Mouse (Mus musculus) heart, postnatal 10 days (tissue): ENCODE measurements around the gene Pdxdc1. TPM values are rescaled to one million over a fixed set of nuclear protein-coding genes. Genes with fewer than 3 reads are reported as not detected.
"Not testable (repeated sequence)": the region's sequence is repeated elsewhere in the genome, so short reads cannot be mapped to it uniquely, and the experiment has no call there.

Experiments used
- DNase-seq, 2 experiments: peaks; one replicate each; pipeline ENCODE4 v3.0.0; 2021
- intact Hi-C: fragments of 180-260 bp; cut with DNase I; formaldehyde crosslinking; loops from one replicate; pipeline ENCODE4 v1.15.1; 2025
- total RNA-seq, 2 experiments: library from RNA; stranded (reverse); gene quantifications; 2 replicates each; pipeline ENCODE4 v1.2.3; 2021

The Pdxdc1 gene
- 10 to 100 TPM; 78.5 to 80.1 TPM for total RNA-seq

GRCm38 (mm10) chr16:13902888-13903483, at the start of gene Pdxdc1, which contains the start of gene Mpv17l:
TSS of gene Pdxdc1 (minus strand) at chr16:13903131.
TSS of gene Mpv17l (plus strand) at chr16:13903161.
- DNase-seq, result peak; percentile 97 to 98
- intact Hi-C loops, result loop anchor here (2.0 to 10.0 kb wide), 6 partner anchors 81 to 412 kb away; partner anchors contain the start of genes 3110001I22Rik, Bfar and Fopnl

DNA sequence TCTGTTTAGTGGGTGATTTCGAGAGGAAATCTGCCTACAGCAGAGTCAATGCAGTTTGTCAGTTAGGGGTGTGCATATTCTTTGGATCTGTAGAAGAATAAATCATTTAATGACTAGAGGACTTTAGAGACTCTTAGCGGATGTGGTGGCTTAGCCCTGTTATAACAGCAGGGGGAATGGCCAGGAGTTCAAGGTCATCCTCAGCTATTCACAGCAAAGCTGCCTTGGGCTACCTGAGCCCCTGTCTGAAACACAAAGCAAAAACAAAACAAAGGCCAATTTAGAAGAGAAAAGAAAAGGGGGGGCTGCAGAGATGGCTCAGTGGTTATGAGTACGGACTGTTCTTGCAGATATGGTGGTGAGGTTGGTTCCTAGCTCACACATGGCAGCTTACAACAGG, 48.3 kb upstream of the Pdxdc1 start:
- no peak for DNase-seq
- intact Hi-C loops, result no loop called here

GRCm38 (mm10) chr16:13946306-13946705, 43.4 kb upstream of the Pdxdc1 start:
- intact Hi-C loops, result no loop called here
- DNase-seq, result no peak

DNA sequence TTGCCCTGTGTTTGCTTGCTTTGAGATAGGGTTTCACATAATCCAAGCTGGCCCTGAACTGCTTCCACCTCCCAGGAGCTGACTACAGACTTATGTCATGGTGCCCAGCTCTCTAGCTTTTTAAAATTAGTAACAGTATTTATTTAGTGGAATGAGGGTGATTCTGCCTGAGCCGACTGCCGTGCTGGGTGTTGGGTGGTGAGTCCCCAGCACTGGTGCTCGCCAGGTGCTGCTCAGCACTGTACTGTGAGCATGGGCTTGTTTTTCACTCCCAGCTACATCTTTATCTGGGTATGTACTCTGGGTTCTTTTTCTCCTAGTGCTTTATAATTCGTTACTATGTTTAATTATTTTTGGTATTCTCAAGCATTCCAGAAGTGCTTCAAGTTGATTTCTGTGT, 42.2 kb upstream of the Pdxdc1 start:
- intact Hi-C loops, result no loop called here
- no peak for DNase-seq

DNA sequence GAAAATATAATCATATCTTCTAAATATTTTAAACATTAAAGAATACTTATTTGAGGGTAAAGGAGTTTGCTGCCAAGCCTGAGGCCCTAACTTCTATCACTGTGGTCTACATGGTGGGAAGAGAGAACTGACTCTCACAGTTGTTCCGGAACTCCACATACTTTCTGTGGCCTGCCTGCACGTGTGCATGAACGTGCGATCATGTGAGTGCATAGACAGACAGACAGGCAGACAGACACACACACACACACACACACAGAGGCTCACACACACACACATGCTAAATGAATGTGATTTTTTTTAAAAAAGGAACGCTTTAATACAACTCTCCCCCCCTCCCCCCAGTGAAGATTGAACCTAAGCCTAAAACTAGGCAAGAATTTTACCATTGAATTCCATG, 41.8 kb upstream of the Pdxdc1 start:
- DNase-seq, result no peak
- intact Hi-C loops, result no loop called here

DNA sequence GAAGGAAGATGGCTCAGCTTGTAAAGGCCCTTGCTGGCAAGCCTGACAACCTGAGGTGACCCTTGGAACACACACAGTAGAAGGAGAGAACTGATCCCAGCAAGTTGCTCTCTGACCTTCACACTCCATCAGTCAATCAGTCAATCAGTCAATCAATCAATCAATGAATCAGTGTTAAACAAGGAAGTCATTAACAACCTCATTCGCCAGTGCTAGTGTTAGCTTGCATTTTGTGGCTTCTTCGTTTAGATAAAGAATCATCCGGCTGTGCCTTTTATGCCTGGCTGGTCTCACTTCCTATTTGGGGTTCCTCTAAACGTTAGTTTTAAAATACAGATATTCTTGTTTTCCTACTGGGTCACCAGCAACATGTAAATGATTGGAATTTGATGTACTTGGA, 41.2 kb upstream of the Pdxdc1 start:
- DNase-seq, result no peak
- intact Hi-C loops, result no loop called here

GRCm38 (mm10) chr16:13940847-13941395, 38.0 kb upstream of the Pdxdc1 start:
- no peak for DNase-seq
- intact Hi-C loops, result no loop called here

- intact Hi-C loops, result no loop called here
- DNase-seq, result peak; percentile 31 to 41
Observed at GRCm38 (mm10) chr16:13940139-13940846, 37.4 kb upstream of the Pdxdc1 start.

DNA sequence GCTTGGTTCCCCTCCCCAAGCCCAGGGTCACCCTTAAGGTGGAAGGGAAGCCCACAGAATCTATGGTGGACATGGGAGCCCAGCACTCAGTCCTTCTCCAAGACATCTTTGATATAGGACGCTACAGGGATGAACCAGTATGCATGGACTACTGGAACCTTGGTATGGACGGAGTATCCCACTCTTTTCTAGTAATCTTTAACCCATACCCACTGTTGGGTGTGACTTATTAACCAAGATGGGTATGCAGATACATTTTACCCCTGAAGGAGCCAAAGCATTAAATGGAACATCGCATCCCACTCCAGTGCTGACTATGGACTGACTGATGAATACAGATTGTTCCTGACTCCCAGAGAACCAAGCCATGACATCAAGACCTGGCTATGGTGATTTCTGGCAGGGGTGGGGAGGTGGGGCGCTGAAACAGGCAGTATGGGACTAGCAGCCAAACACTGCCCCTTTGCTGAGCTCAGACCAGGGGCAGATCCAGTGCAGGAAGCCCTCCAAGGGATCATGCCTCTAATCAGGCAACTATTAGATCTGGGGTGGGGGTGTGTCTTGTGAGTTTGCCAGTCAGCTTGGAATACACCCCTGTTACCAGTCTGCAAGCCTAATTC, 24.6 kb upstream of the Pdxdc1 start:
- no peak for DNase-seq
- intact Hi-C loops, result no loop called here

GRCm38 (mm10) chr16:13922966-13923365, 20.0 kb upstream of the Pdxdc1 start:
- intact Hi-C loops, DNase-seq: not testable (repeated sequence)

- intact Hi-C loops, result not testable (repeated sequence)
Observed at GRCm38 (mm10) chr16:13922499-13922898, 19.6 kb upstream of the Pdxdc1 start.

GRCm38 (mm10) chr16:13921781-13922180, 18.9 kb upstream of the Pdxdc1 start:
- intact Hi-C loops, result no loop called here

More at GRCm38 (mm10) chr16:13922499-13922898, 19.6 kb upstream of the Pdxdc1 start:
- not testable (repeated sequence) for DNase-seq

GRCm38 (mm10) chr16:13921063-13921462, 18.1 kb upstream of the Pdxdc1 start:
- intact Hi-C loops, result no loop called here
- no peak for DNase-seq

More at GRCm38 (mm10) chr16:13921781-13922180, 18.9 kb upstream of the Pdxdc1 start:
- DNase-seq, result no peak

DNA sequence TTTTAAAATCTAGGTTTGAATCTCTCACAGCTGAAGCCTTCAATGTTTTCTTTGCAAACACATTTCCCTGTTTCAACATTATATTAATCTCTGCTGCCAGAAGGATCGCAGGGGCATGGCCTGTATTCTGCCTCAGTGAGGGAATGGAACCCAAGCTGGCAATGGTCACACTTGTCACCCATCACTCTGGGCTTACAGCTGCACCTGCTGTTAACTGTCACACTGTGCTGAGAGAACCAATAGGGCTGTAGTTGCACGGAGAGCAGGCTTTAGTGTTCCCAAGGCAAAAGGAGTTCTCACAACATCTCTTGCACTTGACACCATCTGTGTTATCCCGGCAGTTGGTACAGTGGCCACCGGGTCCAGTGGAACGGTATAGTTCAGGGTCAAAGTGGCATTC, 17.2 kb upstream of the Pdxdc1 start:
- intact Hi-C loops, result no loop called here
- DNase-seq, result no peak

DNA sequence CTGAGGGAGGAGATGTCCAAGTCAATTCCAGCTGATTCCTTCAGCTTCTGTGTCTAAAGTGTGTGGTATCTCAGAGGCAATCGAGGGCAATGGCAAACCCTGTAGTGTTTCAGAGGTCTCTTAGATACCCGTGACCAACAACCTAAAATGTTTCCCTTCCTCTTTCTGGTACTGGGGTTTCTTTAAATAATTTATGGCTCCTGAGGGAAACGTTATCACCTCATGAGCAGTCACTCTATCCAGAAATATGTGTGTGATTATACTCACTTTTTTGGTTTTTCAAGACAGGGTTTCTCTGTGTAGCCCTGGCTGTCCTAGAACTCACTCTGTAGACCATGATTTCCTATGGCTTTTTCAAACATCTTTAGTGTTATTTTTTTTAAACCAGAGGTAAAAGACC, 4.4 kb upstream of the Pdxdc1 start:
- no peak for DNase-seq
- intact Hi-C loops, result loop anchor here (10.0 kb wide), 1 partner anchor 408 kb away; the partner anchor contains the start of gene Fopnl

- intact Hi-C loops, result loop anchor here (2.0 to 10.0 kb wide), 6 partner anchors 81 to 411 kb away; partner anchors contain the start of genes 3110001I22Rik, Bfar and Fopnl
- DNase-seq, result no peak
Observed at GRCm38 (mm10) chr16:13903488-13903887, 557 bp upstream of the Pdxdc1 start.

DNA sequence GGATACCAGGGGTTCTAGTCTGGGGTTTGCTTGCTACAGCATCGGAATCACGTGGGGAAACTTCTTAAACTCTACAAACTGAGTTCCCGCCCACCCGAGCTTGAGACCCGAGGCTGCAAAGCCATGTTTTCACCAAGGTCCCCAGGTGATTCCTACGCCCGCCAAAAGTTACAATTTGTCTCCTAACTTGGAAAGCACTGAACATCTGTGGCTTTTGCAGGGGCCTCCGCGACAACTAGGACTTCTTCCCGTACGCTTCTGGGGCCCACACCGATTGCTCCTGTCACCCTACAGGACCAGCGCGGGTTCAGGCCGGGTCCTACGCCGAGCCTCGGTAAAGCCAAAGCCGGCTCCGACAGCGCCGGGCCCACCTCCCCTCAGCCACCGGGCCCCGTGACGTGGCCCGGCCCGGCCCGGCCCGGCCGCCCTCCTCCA, 517 bp downstream of the Pdxdc1 start:
- intact Hi-C loops, result loop anchor here (2.0 to 10.0 kb wide), 6 partner anchors 80 to 412 kb away; partner anchors contain the start of genes 3110001I22Rik, Bfar and Fopnl
- no peak for DNase-seq

DNA sequence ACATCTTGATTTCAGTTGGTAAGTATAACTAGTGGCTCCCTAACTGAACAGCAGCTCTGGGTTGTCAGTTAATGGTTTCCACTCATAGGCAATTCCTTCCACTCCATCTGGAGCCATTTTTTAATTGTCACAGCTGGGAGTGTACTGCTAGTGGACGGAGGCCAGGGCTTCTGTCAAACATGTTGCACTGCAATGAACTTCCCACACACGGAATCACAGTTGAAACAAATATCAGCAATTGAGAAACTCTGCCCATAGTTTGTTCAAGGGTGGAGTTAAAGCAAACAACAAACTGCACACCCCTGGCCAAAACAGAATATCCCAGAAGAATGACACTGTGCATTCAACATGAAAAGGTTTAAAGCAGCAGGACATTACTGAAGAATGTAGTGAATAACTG, 4.0 kb downstream of the Pdxdc1 start:
- DNase-seq, result peak; percentile 39 to 41
- intact Hi-C loops, result no loop called here

DNA sequence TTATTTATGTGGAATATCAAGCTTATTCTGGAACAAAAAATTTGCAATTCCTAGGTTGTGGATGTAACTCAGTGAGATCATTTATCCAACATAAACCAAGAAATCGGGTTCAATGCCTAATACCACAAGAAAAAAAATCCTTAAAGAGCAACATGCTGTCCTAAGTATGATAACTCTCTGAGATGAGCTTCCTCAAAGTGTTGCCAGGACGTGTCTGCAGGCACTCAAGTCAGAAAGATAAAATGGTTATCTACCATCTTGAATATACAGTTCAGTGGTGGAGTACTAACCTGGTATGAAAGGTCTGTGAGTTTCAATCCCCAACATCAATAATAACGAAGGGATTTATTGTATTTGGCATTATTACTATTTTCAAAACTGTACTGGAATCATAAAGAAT, 6.6 kb downstream of the Pdxdc1 start:
- no peak for DNase-seq
- intact Hi-C loops, result no loop called here

GRCm38 (mm10) chr16:13895740-13896139, 7.2 kb downstream of the Pdxdc1 start:
- no peak for DNase-seq
- intact Hi-C loops, result no loop called here

- no peak for DNase-seq
- intact Hi-C loops, result no loop called here
Observed at GRCm38 (mm10) chr16:13894097-13894496, 8.8 kb downstream of the Pdxdc1 start.
